Mouse (Mus musculus) urinary bladder, postnatal 36 days (tissue): ENCODE measurements around the gene Wnt9b.

Experiments used
- DNase-seq, 2 experiments: peaks; one replicate each; pipeline ENCODE4 v3.0.0; 2022; ENCODE audit warnings: low spot score in 2 of 2, mixed read lengths in 1 of 2

The Wnt9b gene

GRCm38 (mm10) chr11:103683667-103684334, 65.8 kb downstream of the Wnt9b start:
- DNase-seq: no peak
